Mouse (Mus musculus) neural tube, embryonic 12.5 days (tissue): ENCODE results near the gene Vmn2r82. TPM values are rescaled to one million over a fixed set of nuclear protein-coding genes. Genes with fewer than 3 reads are reported as not detected.
"Not testable (repeated sequence)": the region's sequence is repeated elsewhere in the genome, so short reads cannot be mapped to it uniquely, and the experiment has no call there.

Source experiments
- ATAC-seq: fragments of 200-750 bp; cut with Nextera tagmentation; 2 replicates; pipeline ENCODE4 v1.8.0; 2017; ENCODE audit warnings: low read depth, mild to moderate bottlenecking, moderate TSS enrichment, moderate library complexity; ENCODE audit not compliant: low FRiP score
- H3K27ac ChIP-seq: fragments of 300-500 bp; sonication (generic); 2 replicates; pipeline ENCODE4 v1.5.1; 2016
- H3K27me3 ChIP-seq: fragments of 300-500 bp; sonication (generic); replicated peaks from 2 replicates; pipeline ENCODE4 v1.6.1; 2016; ENCODE audit warnings: mild to moderate bottlenecking
- H3K36me3 ChIP-seq: fragments of 300-500 bp; sonication (generic); 2 replicates; pipeline ENCODE4 v1.6.1; 2016; ENCODE audit warnings: mild to moderate bottlenecking
- H3K4me1 ChIP-seq: fragments of 300-500 bp; sonication (generic); 2 replicates; pipeline ENCODE4 v1.6.1; 2016
- H3K4me2 ChIP-seq: fragments of 300-500 bp; sonication (generic); replicated peaks from 2 replicates; pipeline ENCODE4 v1.6.1; 2016; ENCODE audit warnings: mild to moderate bottlenecking
- H3K4me3 ChIP-seq: fragments of 300-500 bp; sonication (generic); 2 replicates; pipeline ENCODE4 v1.5.1; 2016
- H3K9ac ChIP-seq: fragments of 300-500 bp; sonication (generic); 2 replicates; pipeline ENCODE4 v1.6.1; 2016; ENCODE audit warnings: mild to moderate bottlenecking
- H3K9me3 ChIP-seq: fragments of 300-500 bp; sonication (generic); 2 replicates; pipeline ENCODE4 v1.6.1; 2016; ENCODE audit warnings: mild to moderate bottlenecking
- WGBS: fragments of 180-500 bp; shearing (Covaris S2); methylation state at CpG from one replicate; pipeline ENCODE4 v1.1.7; 2016; 5-methylcytosine and 5-hydroxymethylcytosine counted together
- polyA plus RNA-seq: library from polyadenylated mRNA; unstranded; fragments of >200 nt; fragmentation: Nextera tagmentation; extraction: Ambion mirVana; gene quantifications from 2 replicates; pipeline ENCODE4 v1.2.1, GENCODE M21; 2016

Gene Vmn2r82
- not detected in 2 replicates for polyA plus RNA-seq

- not testable (repeated sequence) for ATAC-seq, H3K4me2 ChIP-seq, H3K36me3 ChIP-seq, H3K9ac ChIP-seq, H3K4me3 ChIP-seq, H3K27ac ChIP-seq, H3K27me3 ChIP-seq, H3K9me3 ChIP-seq, H3K4me1 ChIP-seq
- WGBS = 87% methylated on average over 4 of the region's 4 CpGs
Observed at GRCm38 (mm10) chr10:79356220-79356619, at the start of gene Vmn2r82. Gene Vmn2r82, plus strand, starts transcription at chr10:79356520.

GRCm38 (mm10) chr10:79322033-79322736 is 34.1 kb upstream of the Vmn2r82 start:
- H3K4me3 ChIP-seq = peak overlapping the region; percentile 27; the same call in 1 of the 2 replicates
- peak overlapping the region; percentile 44 for H3K4me2 ChIP-seq
- not testable (repeated sequence) for H3K4me1 ChIP-seq, H3K36me3 ChIP-seq, H3K27me3 ChIP-seq, H3K27ac ChIP-seq, H3K9me3 ChIP-seq, H3K9ac ChIP-seq
- WGBS = 6% methylated on average over 16 of the region's 16 CpGs
- peak; percentile 79; the same call in 1 of the 2 replicates for ATAC-seq

GRCm38 (mm10) chr10:79322737-79323086 is 33.6 kb upstream of the Vmn2r82 start:
- Histone ChIP-seq H3K9me3 (no peaks in the 10 kb centered on the region), H3K9ac (no peak overlapping the region), H3K4me2 (no peak overlapping the region), H3K4me1 (no peaks in the 10 kb centered on the region), H3K27me3 (no peaks in the 10 kb centered on the region), H3K4me3 (no peak overlapping the region), H3K27ac (no peak overlapping the region), H3K36me3 (no peaks in the 10 kb centered on the region)
- peak; percentile 70; the same call in 1 of the 2 replicates for ATAC-seq

GRCm38 (mm10) chr10:79399946-79400700 is 43.8 kb downstream of the Vmn2r82 start:
- ATAC-seq, H3K9me3 ChIP-seq: not testable (repeated sequence)
- 81% methylated on average over 8 of the region's 8 CpGs for WGBS

GRCm38 (mm10) chr10:79417142-79417771 is 60.9 kb downstream of the Vmn2r82 start:
- Histone ChIP-seq H3K4me2 (no peak overlapping the region), H3K9me3 (0 out of 2 replicates have a peak, but pooled peaks cover 3% of the 10 kb centered on the region), H3K4me1 (no peaks in the 10 kb centered on the region), H3K9ac (no peak overlapping the region), H3K27me3 (no peaks in the 10 kb centered on the region), H3K27ac (no peak overlapping the region), H3K36me3 (no peaks in the 10 kb centered on the region), H3K4me3 (no peak overlapping the region)
- 94% methylated on average over 24 of the region's 24 CpGs for WGBS
- no peak for ATAC-seq

More at GRCm38 (mm10) chr10:79399946-79400700, 43.8 kb downstream of the Vmn2r82 start:
- H3K27ac ChIP-seq, H3K27me3 ChIP-seq, H3K4me3 ChIP-seq, H3K36me3 ChIP-seq, H3K4me2 ChIP-seq, H3K4me1 ChIP-seq, H3K9ac ChIP-seq: not testable (repeated sequence)

GRCm38 (mm10) chr10:79417772-79418170 is 61.5 kb downstream of the Vmn2r82 start:
- H3K4me1 ChIP-seq, H3K27me3 ChIP-seq, H3K36me3 ChIP-seq, H3K9me3 ChIP-seq, ATAC-seq, H3K27ac ChIP-seq, H3K4me3 ChIP-seq, H3K4me2 ChIP-seq, H3K9ac ChIP-seq: not testable (repeated sequence)
- WGBS = 86% methylated on average over 6 of the region's 6 CpGs

GRCm38 (mm10) chr10:79435141-79435820 is 79.0 kb downstream of the Vmn2r82 start:
- not testable (repeated sequence) for H3K36me3 ChIP-seq, H3K4me3 ChIP-seq, H3K27ac ChIP-seq, H3K9ac ChIP-seq, H3K4me1 ChIP-seq, H3K27me3 ChIP-seq, ATAC-seq, H3K9me3 ChIP-seq, H3K4me2 ChIP-seq
- 90% methylated on average over 23 of the region's 23 CpGs for WGBS

Other genes with a start within 250 kb of the Vmn2r82 start
- gene Vmn2r80, start 207.8 kb upstream of the Vmn2r82 start, polyA plus RNA-seq = not detected in 2 replicates
- not detected in 2 replicates for gene Vmn2r81, start 108.8 kb upstream of the Vmn2r82 start, polyA plus RNA-seq
- gene Vmn2r83, start 112.2 kb downstream of the Vmn2r82 start, polyA plus RNA-seq = not detected in 2 replicates
- 16.2 and 17.9 TPM in 2 replicates for gene Plpp2, start 177.3 kb downstream of the Vmn2r82 start, polyA plus RNA-seq
- 67.4 and 69.5 TPM in 2 replicates for gene Mier2, start 198.7 kb downstream of the Vmn2r82 start, polyA plus RNA-seq
- not detected in 2 replicates for gene Theg, start 230.8 kb downstream of the Vmn2r82 start, polyA plus RNA-seq